Mouse (Mus musculus): ENCODE data around the gene Pgs1. TPM values are rescaled to one million over a fixed set of nuclear protein-coding genes. Genes with fewer than 3 reads are reported as not detected.

Pgs1 gene
- polyA plus RNA-seq, 1 experiment, result 89.1 TPM

DNA sequence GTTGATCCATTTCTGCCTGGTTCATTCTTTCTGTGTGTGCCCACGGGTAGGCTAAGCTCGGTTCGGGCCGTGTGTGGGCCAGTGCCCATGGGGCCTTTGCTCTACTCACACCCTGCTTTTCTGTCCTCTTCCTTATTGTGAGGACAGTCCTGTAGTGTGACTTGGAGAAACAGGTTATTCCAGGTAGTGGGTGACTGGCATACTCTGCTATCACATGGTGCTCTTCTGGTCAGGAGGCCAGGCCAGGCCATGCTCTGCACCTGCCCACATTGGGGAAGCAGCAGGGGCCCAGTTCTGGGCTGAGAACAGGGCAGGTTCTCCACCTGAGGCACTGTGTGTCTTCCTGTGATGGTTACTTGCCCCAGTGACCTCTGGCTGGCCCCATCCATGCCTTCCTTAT lies 12.3 kb downstream of the Pgs1 start:
- Histone ChIP-seq H3K27ac (ENCODE audit: control insufficient read depth, insufficient read depth, low read length) (no peak overlapping the region), H3K36me3 (ENCODE audit: control insufficient read depth, insufficient read depth, low read length) (peaks cover 30% of the 10 kb centered on the region), H3K4me1 (replicated peaks; ENCODE audit: control insufficient read depth, insufficient read depth, low read length) (peaks cover 18% of the 10 kb centered on the region), H3K27me3 (ENCODE audit: control insufficient read depth, insufficient read depth, low read length) (no peaks in the 10 kb centered on the region), H3K4me3 (ENCODE audit: control insufficient read depth, insufficient read depth, low read length) (no peak overlapping the region)
- DNase-seq, result no peak
- WGBS, result 98% methylated on average over 4 of the region's 4 CpGs
- TF ChIP-seq POLR2A (IDR thresholded peaks at IDR 0.05; ENCODE audit: control insufficient read depth, extremely low read depth, insufficient read depth, low read length, poor library complexity) (no peak), CTCF (IDR thresholded peaks at IDR 0.05; ENCODE audit: borderline replicate concordance, control insufficient read depth, extremely low read depth, insufficient read depth, low read length, poor library complexity) (no peak)

DNA sequence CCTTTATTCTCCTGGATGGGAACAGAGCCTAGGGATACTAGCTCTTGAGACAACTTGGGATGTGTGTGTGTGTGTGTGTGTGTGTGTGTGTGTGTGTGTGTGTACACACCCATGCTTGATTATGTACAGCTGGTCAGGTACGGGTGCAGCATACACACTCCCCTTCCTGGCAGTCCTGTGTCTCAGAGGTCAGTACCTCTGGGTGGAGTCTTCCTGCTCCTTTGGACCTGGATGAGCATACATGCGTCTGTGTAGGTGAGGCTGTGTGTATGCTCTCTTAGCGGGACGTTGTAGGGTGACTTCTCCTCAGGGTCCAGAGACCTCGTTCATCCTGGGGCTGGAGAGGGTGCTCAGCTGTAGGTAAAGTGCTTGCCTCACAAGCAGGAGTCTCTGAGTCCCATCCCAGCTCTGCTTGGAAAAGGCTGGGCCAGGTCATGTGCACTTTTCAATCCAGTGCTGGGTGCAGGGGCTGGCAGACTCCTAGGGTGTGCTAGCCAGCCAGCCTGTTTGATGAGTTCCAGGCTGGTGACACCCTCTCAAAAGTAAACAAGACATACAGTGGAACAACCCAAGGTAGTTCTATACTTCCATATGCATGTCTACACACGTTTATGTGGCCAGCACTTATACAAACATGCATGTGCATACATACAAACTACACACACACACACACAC lies 13.3 kb downstream of the Pgs1 start:
- no peak overlapping the region for H3K27ac ChIP-seq (ENCODE audit: control insufficient read depth, insufficient read depth, low read length)
- H3K36me3 ChIP-seq (ENCODE audit: control insufficient read depth, insufficient read depth, low read length), result peaks cover 40% of the 10 kb centered on the region

DNA sequence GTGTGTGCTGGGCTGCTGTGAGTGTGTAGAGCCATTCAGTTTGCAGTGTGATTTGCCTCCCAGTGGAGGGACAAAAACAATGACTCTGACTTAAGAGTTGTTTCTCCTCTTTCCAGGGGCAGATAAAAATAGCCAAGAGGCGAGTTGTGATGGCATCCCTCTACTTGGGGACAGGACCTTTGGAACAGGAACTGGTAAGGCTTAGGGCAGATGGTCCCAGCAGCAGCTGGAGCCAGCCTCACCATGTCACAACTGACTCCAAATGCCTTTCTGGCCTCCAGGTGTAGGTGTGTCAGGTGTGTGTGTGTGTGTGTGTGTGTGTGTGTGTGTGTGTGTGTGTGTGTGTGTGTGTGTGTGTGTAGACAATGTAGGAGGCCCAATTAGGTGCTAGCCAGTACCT lies 14.0 kb downstream of the Pgs1 start:
- WGBS, result 81% methylated on average over 1 of the region's 1 CpGs
- TF ChIP-seq POLR2A (IDR thresholded peaks at IDR 0.05; ENCODE audit: control insufficient read depth, extremely low read depth, insufficient read depth, low read length, poor library complexity) (no peak), CTCF (IDR thresholded peaks at IDR 0.05; ENCODE audit: borderline replicate concordance, control insufficient read depth, extremely low read depth, insufficient read depth, low read length, poor library complexity) (no peak)

More for the DNA sequence above, 13.3 kb downstream of the Pgs1 start:
- no peaks in the 10 kb centered on the region for H3K27me3 ChIP-seq (ENCODE audit: control insufficient read depth, insufficient read depth, low read length)
- TF ChIP-seq CTCF (IDR thresholded peaks at IDR 0.05; ENCODE audit: borderline replicate concordance, control insufficient read depth, extremely low read depth, insufficient read depth, low read length, poor library complexity) (no peak), POLR2A (IDR thresholded peaks at IDR 0.05; ENCODE audit: control insufficient read depth, extremely low read depth, insufficient read depth, low read length, poor library complexity) (no peak)
- H3K4me3 ChIP-seq (ENCODE audit: control insufficient read depth, insufficient read depth, low read length), result no peak overlapping the region
- WGBS, result 98% methylated on average over 6 of the region's 6 CpGs
- peaks cover 10% of the 10 kb centered on the region for H3K4me1 ChIP-seq (replicated peaks; ENCODE audit: control insufficient read depth, insufficient read depth, low read length)
- DNase-seq, result no peak

DNA sequence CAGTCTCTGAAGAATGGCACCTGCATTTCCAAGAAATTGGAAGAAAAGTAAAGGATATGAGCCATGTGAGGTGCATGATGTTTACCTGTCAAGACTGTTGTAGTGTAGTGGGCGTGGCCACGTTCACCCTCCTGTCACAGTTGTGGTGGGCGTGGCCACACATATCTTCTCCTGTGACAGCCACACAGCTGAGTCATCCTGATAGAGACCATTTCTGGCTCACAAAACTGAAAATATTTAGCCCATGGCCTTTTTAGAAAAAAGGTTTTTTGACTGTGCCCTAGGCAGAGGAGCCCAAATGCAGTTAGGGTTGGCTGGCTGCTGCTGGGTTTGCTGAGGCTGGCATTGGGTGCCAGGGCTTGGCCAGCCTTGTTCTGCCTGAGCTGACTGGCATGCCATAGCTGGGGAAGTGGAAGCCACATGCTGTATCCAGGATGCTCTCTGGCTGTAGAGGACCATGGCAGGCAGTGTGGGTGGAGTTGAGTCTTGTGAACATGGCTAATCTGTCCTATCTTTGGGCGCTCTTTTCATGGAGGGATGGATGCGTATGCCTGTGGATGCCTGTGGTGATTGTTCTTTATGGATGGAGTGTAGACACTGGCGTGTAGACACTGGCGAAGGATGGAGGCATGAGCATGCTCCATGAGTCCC lies 14.6 kb downstream of the Pgs1 start:
- DNase-seq, result no peak
- Histone ChIP-seq H3K27ac (ENCODE audit: control insufficient read depth, insufficient read depth, low read length) (no peak overlapping the region), H3K4me1 (replicated peaks; ENCODE audit: control insufficient read depth, insufficient read depth, low read length) (no peaks in the 10 kb centered on the region), H3K36me3 (ENCODE audit: control insufficient read depth, insufficient read depth, low read length) (peaks cover 53% of the 10 kb centered on the region), H3K4me3 (ENCODE audit: control insufficient read depth, insufficient read depth, low read length) (no peak overlapping the region), H3K27me3 (ENCODE audit: control insufficient read depth, insufficient read depth, low read length) (no peaks in the 10 kb centered on the region)
- TF ChIP-seq POLR2A (IDR thresholded peaks at IDR 0.05; ENCODE audit: control insufficient read depth, extremely low read depth, insufficient read depth, low read length, poor library complexity) (no peak), CTCF (IDR thresholded peaks at IDR 0.05; ENCODE audit: borderline replicate concordance, control insufficient read depth, extremely low read depth, insufficient read depth, low read length, poor library complexity) (no peak)
- 93% methylated on average over 7 of the region's 7 CpGs for WGBS

More for the DNA sequence above, 14.0 kb downstream of the Pgs1 start:
- Histone ChIP-seq H3K36me3 (ENCODE audit: control insufficient read depth, insufficient read depth, low read length) (peaks cover 47% of the 10 kb centered on the region), H3K4me3 (ENCODE audit: control insufficient read depth, insufficient read depth, low read length) (no peak overlapping the region), H3K4me1 (replicated peaks; ENCODE audit: control insufficient read depth, insufficient read depth, low read length) (peaks cover 4% of the 10 kb centered on the region), H3K27me3 (ENCODE audit: control insufficient read depth, insufficient read depth, low read length) (no peaks in the 10 kb centered on the region), H3K27ac (ENCODE audit: control insufficient read depth, insufficient read depth, low read length) (no peak overlapping the region)
- no peak for DNase-seq

DNA sequence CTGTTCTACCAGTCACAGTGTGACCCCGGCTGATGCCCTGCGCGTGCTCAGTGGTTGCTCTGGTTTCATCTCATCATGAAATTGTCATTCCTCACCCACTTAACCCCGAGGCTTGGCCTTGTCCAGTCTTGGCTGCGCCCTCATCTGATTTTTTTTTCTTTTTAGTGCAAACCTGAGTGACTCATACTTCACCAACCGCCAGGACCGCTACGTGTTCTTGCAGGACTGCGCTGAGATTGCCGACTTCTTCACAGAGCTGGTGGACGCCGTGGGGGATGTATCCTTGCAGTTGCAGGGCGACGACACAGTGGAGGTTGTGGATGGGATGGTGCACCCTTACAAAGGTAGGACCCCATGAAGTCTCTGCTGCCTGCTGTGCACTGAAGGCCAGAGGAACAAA lies 17.1 kb downstream of the Pgs1 start:
- 97% methylated on average over 14 of the region's 14 CpGs for WGBS
- peaks cover 64% of the 10 kb centered on the region for H3K36me3 ChIP-seq (ENCODE audit: control insufficient read depth, insufficient read depth, low read length)
- no peaks in the 10 kb centered on the region for H3K27me3 ChIP-seq (ENCODE audit: control insufficient read depth, insufficient read depth, low read length)
- TF ChIP-seq CTCF (IDR thresholded peaks at IDR 0.05; ENCODE audit: borderline replicate concordance, control insufficient read depth, extremely low read depth, insufficient read depth, low read length, poor library complexity) (no peak), POLR2A (IDR thresholded peaks at IDR 0.05; ENCODE audit: control insufficient read depth, extremely low read depth, insufficient read depth, low read length, poor library complexity) (no peak)
- DNase-seq, result no peak
- H3K4me1 ChIP-seq (replicated peaks; ENCODE audit: control insufficient read depth, insufficient read depth, low read length), result peaks cover 9% of the 10 kb centered on the region
- no peak overlapping the region for H3K4me3 ChIP-seq (ENCODE audit: control insufficient read depth, insufficient read depth, low read length)
- H3K27ac ChIP-seq (ENCODE audit: control insufficient read depth, insufficient read depth, low read length), result no peak overlapping the region

DNA sequence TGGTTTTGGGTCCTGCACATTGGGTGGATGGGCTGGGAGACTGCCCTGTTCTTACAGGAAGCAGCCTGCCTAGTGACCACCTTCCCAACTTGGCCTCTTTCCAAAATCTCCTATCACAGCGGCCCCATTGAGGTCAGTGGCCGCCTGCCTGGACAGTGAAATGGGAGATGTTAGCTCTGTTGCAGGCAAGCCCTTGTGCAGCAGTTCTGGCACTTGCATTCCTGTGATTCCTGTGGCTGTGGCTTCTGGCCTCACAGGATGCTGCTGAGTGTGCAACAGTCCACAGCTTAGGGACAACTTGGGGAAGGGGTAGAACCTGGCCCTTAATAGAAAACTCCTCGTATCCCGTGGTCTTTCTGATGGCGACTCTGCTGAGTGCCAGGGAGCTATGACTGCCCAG lies 17.6 kb downstream of the Pgs1 start:
- H3K36me3 ChIP-seq (ENCODE audit: control insufficient read depth, insufficient read depth, low read length), result peaks cover 64% of the 10 kb centered on the region
- no peak overlapping the region for H3K4me3 ChIP-seq (ENCODE audit: control insufficient read depth, insufficient read depth, low read length)
- no peak for TF ChIP-seq POLR2A (IDR thresholded peaks at IDR 0.05; ENCODE audit: control insufficient read depth, extremely low read depth, insufficient read depth, low read length, poor library complexity)
- TF ChIP-seq CTCF (IDR thresholded peaks at IDR 0.05; ENCODE audit: borderline replicate concordance, control insufficient read depth, extremely low read depth, insufficient read depth, low read length, poor library complexity), result no peak
- DNase-seq, result no peak
- no peaks in the 10 kb centered on the region for H3K27me3 ChIP-seq (ENCODE audit: control insufficient read depth, insufficient read depth, low read length)
- WGBS, result 92% methylated on average over 5 of the region's 5 CpGs
- H3K4me1 ChIP-seq (replicated peaks; ENCODE audit: control insufficient read depth, insufficient read depth, low read length), result peaks cover 12% of the 10 kb centered on the region
- H3K27ac ChIP-seq (ENCODE audit: control insufficient read depth, insufficient read depth, low read length), result no peak overlapping the region

Data from thymus, adult 2 months (tissue).